Mouse (Mus musculus): ENCODE data around the gene Gm4869. TPM values are rescaled to one million over a fixed set of nuclear protein-coding genes. Genes with fewer than 3 reads are reported as not detected.
A peak's percentile ranks its signal among the peaks of the same experiment; 100 is the strongest.

Gm4869 gene
- polyA plus RNA-seq, 1 experiment from 2014 or later: not detected

GRCm38 (mm10) chr5:140513921-140514320 lies 68.5 kb downstream of the Gm4869 start:
- Histone ChIP-seq H3K9ac (replicated peaks) (no peak overlapping the region), H3K4me2 (ENCODE audit: low read depth, low read length) (no peak overlapping the region), H3K27ac (ENCODE audit: low read depth) (peak overlapping the region; percentile 16; the same call in 1 of the 2 replicates), H3K9me3 (ENCODE audit: low read length) (no peaks in the 10 kb centered on the region), H3K27me3 (ENCODE audit: insufficient read depth, low read length) (no peaks in the 10 kb centered on the region), H3K4me1 (ENCODE audit: insufficient read depth) (peaks cover 9% of the 10 kb centered on the region), H3K4me3 (ENCODE audit: low read depth, low read length) (no peak overlapping the region), H3K36me3 (replicated peaks; ENCODE audit: insufficient read depth, low read length) (no peaks in the 10 kb centered on the region; the same call in 1 of the 2 replicates)
- TF ChIP-seq CTCF (IDR thresholded peaks at IDR 0.05; ENCODE audit: low read depth) (no peak), EP300 (IDR thresholded peaks at IDR 0.05; ENCODE audit: low read depth) (no peak)
- no peak for DNase-seq
- 64% methylated on average over 8 of the region's 8 CpGs for WGBS (ENCODE audit: insufficient replicate concordance)
- ATAC-seq: no peak

- DNase-seq (no peak), ATAC-seq (peak; percentile 35)
- no peak for TF ChIP-seq EP300 (IDR thresholded peaks at IDR 0.05; ENCODE audit: low read depth)
- TF ChIP-seq CTCF (IDR thresholded peaks at IDR 0.05; ENCODE audit: low read depth): no peak
- Histone ChIP-seq H3K36me3 (replicated peaks; ENCODE audit: insufficient read depth, low read length) (no peaks in the 10 kb centered on the region; the same call in 1 of the 2 replicates), H3K9me3 (ENCODE audit: low read length) (no peaks in the 10 kb centered on the region), H3K4me2 (ENCODE audit: low read depth, low read length) (no peak overlapping the region), H3K27me3 (ENCODE audit: insufficient read depth, low read length) (no peaks in the 10 kb centered on the region), H3K4me1 (ENCODE audit: insufficient read depth) (peaks cover 7% of the 10 kb centered on the region), H3K4me3 (ENCODE audit: low read depth, low read length) (no peak overlapping the region), H3K9ac (replicated peaks) (no peak overlapping the region), H3K27ac (ENCODE audit: low read depth) (no peak overlapping the region; the same call in 1 of the 2 replicates)
- 41% methylated on average over 7 of the region's 7 CpGs for WGBS (ENCODE audit: insufficient replicate concordance)
Observed at GRCm38 (mm10) chr5:140514799-140515486, 69.5 kb downstream of the Gm4869 start.

GRCm38 (mm10) chr5:140517159-140517920 lies 71.9 kb downstream of the Gm4869 start:
- no peaks in the 10 kb centered on the region for H3K9me3 ChIP-seq (ENCODE audit: low read length)
- no peak overlapping the region for H3K4me3 ChIP-seq (ENCODE audit: low read depth, low read length)
- H3K4me2 ChIP-seq (ENCODE audit: low read depth, low read length): no peak overlapping the region
- peaks cover 7% of the 10 kb centered on the region for H3K4me1 ChIP-seq (ENCODE audit: insufficient read depth)
- H3K36me3 ChIP-seq (replicated peaks; ENCODE audit: insufficient read depth, low read length): no peaks in the 10 kb centered on the region; the same call in 1 of the 2 replicates
- no peak for DNase-seq
- no peak overlapping the region for H3K27ac ChIP-seq (ENCODE audit: low read depth)
- no peak overlapping the region for H3K9ac ChIP-seq (replicated peaks)
- H3K27me3 ChIP-seq (ENCODE audit: insufficient read depth, low read length): no peaks in the 10 kb centered on the region
- TF ChIP-seq CTCF (IDR thresholded peaks at IDR 0.05; ENCODE audit: low read depth): no peak
- TF ChIP-seq EP300 (IDR thresholded peaks at IDR 0.05; ENCODE audit: low read depth): no peak
- ATAC-seq: no peak
- 74% methylated on average over 21 of the region's 21 CpGs for WGBS (ENCODE audit: insufficient replicate concordance)

GRCm38 (mm10) chr5:140517921-140518230 lies 72.4 kb downstream of the Gm4869 start:
- Histone ChIP-seq H3K9me3 (ENCODE audit: low read length) (no peaks in the 10 kb centered on the region), H3K4me2 (ENCODE audit: low read depth, low read length) (no peak overlapping the region), H3K27me3 (ENCODE audit: insufficient read depth, low read length) (no peaks in the 10 kb centered on the region), H3K27ac (ENCODE audit: low read depth) (no peak overlapping the region), H3K36me3 (replicated peaks; ENCODE audit: insufficient read depth, low read length) (no peaks in the 10 kb centered on the region; the same call in 1 of the 2 replicates), H3K4me3 (ENCODE audit: low read depth, low read length) (no peak overlapping the region), H3K4me1 (ENCODE audit: insufficient read depth) (peaks cover 7% of the 10 kb centered on the region), H3K9ac (replicated peaks) (no peak overlapping the region)
- TF ChIP-seq CTCF (IDR thresholded peaks at IDR 0.05; ENCODE audit: low read depth): no peak
- no peak for TF ChIP-seq EP300 (IDR thresholded peaks at IDR 0.05; ENCODE audit: low read depth)
- 52% methylated on average over 4 of the region's 4 CpGs for WGBS (ENCODE audit: insufficient replicate concordance)
- no peak for DNase-seq
- ATAC-seq: no peak

- Histone ChIP-seq H3K27me3 (ENCODE audit: insufficient read depth, low read length) (no peaks in the 10 kb centered on the region), H3K9ac (replicated peaks) (no peak overlapping the region), H3K9me3 (ENCODE audit: low read length) (no peaks in the 10 kb centered on the region), H3K36me3 (replicated peaks; ENCODE audit: insufficient read depth, low read length) (peaks cover 19% of the 10 kb centered on the region), H3K27ac (ENCODE audit: low read depth) (no peak overlapping the region), H3K4me2 (ENCODE audit: low read depth, low read length) (no peak overlapping the region), H3K4me1 (ENCODE audit: insufficient read depth) (no peaks in the 10 kb centered on the region), H3K4me3 (ENCODE audit: low read depth, low read length) (no peak overlapping the region)
- TF ChIP-seq CTCF (IDR thresholded peaks at IDR 0.05; ENCODE audit: low read depth) (no peak), EP300 (IDR thresholded peaks at IDR 0.05; ENCODE audit: low read depth) (no peak)
- no peak for ATAC-seq
- DNase-seq: no peak
- WGBS (ENCODE audit: insufficient replicate concordance): 53% methylated on average over 1 of the region's 1 CpGs
Observed at GRCm38 (mm10) chr5:140521196-140521595, 75.8 kb downstream of the Gm4869 start.

- WGBS (ENCODE audit: insufficient replicate concordance): 79% methylated on average over 2 of the region's 2 CpGs
- H3K27ac ChIP-seq (ENCODE audit: low read depth): no peak overlapping the region
- no peak overlapping the region for H3K4me3 ChIP-seq (ENCODE audit: low read depth, low read length)
- no peak for ATAC-seq
- TF ChIP-seq CTCF (IDR thresholded peaks at IDR 0.05; ENCODE audit: low read depth) (no peak), EP300 (IDR thresholded peaks at IDR 0.05; ENCODE audit: low read depth) (no peak)
- H3K4me1 ChIP-seq (ENCODE audit: insufficient read depth): no peaks in the 10 kb centered on the region
- no peaks in the 10 kb centered on the region for H3K27me3 ChIP-seq (ENCODE audit: insufficient read depth, low read length)
- peaks cover 24% of the 10 kb centered on the region for H3K36me3 ChIP-seq (replicated peaks; ENCODE audit: insufficient read depth, low read length)
- H3K9me3 ChIP-seq (ENCODE audit: low read length): no peaks in the 10 kb centered on the region
- H3K4me2 ChIP-seq (ENCODE audit: low read depth, low read length): no peak overlapping the region
- DNase-seq: no peak
- H3K9ac ChIP-seq (replicated peaks): no peak overlapping the region
Observed at GRCm38 (mm10) chr5:140526754-140527153, 81.3 kb downstream of the Gm4869 start.

Measured in liver, postnatal 0 days (tissue).